Mouse (Mus musculus): ENCODE measurements at regions not wholly inside any gene's neighbourhood (a gene's known extent, or its start where the extent isn't known, plus 50 kb on each side); places are given as distances from the start of the nearest gene placed in this dataset.

- TF ChIP-seq CTCF (IDR thresholded peaks at IDR 0.05; ENCODE audit: borderline replicate concordance, control insufficient read depth, extremely low read depth, insufficient read depth, low read length, poor library complexity) (no peak), POLR2A (IDR thresholded peaks at IDR 0.05; ENCODE audit: control insufficient read depth, extremely low read depth, insufficient read depth, low read length, poor library complexity) (no peak)
Observed at GRCm38 (mm10) chr9:78925977-78926593, 310.7 kb downstream of the Cd109 start.
